Mouse (Mus musculus): ENCODE data around the gene Slc35b2. TPM values are rescaled to one million over a fixed set of nuclear protein-coding genes. Genes with fewer than 3 reads are reported as not detected.
A peak's percentile ranks its signal among the peaks of the same experiment; 100 is the strongest.

The Slc35b2 gene
- polyA plus RNA-seq, 1 experiment from 2014 or later = 91.5 TPM

GRCm38 (mm10) chr17:45582188-45582587 is 18.5 kb downstream of the Slc35b2 start:
- ATAC-seq (ENCODE audit: low FRiP score) = no peak
- no peaks in the 10 kb centered on the region for H3K36me3 ChIP-seq (ENCODE audit: control insufficient read depth, insufficient read depth, low read length)
- no peaks in the 10 kb centered on the region for H3K9me3 ChIP-seq (ENCODE audit: control insufficient read depth, low read length)
- no peaks in the 10 kb centered on the region for H3K27me3 ChIP-seq (ENCODE audit: control insufficient read depth, insufficient read depth, low read length)
- DNase-seq (ENCODE audit: low spot score) = no peak
- H3K4me1 ChIP-seq (replicated peaks; ENCODE audit: control insufficient read depth, insufficient read depth, low read length) = 0 out of 2 replicates have a peak, but pooled peaks cover 4% of the 10 kb centered on the region
- H3K27ac ChIP-seq (ENCODE audit: low read depth, low read length) = no peak overlapping the region
- H3K4me2 ChIP-seq (replicated peaks; ENCODE audit: low read depth, low read length) = no peak overlapping the region
- H3K4me3 ChIP-seq (ENCODE audit: low read depth, low read length) = no peak overlapping the region
- no peak overlapping the region for H3K9ac ChIP-seq (ENCODE audit: low read depth, low read length)
- WGBS = 91% methylated on average over 6 of the region's 6 CpGs

DNA sequence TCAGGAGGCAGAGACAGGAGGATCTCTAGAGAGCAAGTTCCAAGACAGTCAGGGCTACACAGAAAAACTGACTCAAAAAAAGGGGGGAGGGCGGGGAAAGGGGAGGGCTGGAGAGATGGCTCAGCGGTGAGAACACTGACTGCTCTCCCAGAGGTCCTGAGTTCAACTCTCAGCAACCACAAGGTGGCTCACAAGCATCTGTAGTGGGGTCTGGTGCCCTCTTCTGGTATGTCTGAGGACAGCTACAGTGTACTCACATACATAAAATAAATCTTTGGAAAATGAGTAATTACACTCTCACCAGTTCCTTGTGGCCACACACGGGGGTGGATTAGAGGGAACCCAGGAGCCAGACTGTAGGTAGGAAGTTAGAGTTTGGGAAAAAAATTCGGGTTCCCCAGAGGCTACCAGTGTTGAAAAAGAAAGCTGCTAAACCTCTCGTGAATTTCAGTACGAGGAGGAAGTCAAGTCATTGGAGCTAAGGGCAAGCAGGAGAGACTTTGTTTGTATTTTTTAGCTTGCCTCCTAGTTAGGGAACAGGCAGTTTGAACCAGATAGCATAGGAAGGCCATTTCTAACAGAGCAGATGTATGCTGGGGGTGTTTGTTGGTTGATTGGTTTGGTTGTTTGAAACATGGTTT is 19.2 kb downstream of the Slc35b2 start:
- no peak for ATAC-seq (ENCODE audit: low FRiP score)
- 72% methylated on average over 6 of the region's 6 CpGs for WGBS

GRCm38 (mm10) chr17:45584096-45584896 is 20.6 kb downstream of the Slc35b2 start:
- Histone ChIP-seq H3K27me3 (ENCODE audit: control insufficient read depth, insufficient read depth, low read length) (no peaks in the 10 kb centered on the region), H3K9me3 (ENCODE audit: control insufficient read depth, low read length) (no peaks in the 10 kb centered on the region), H3K36me3 (ENCODE audit: control insufficient read depth, insufficient read depth, low read length) (no peaks in the 10 kb centered on the region), H3K4me2 (replicated peaks; ENCODE audit: low read depth, low read length) (no peak overlapping the region), H3K9ac (ENCODE audit: low read depth, low read length) (no peak overlapping the region), H3K27ac (ENCODE audit: low read depth, low read length) (0 out of 2 replicates have a peak overlapping the region, but pooled peaks have one; percentile 37), H3K4me1 (replicated peaks; ENCODE audit: control insufficient read depth, insufficient read depth, low read length) (0 out of 2 replicates have a peak, but pooled peaks cover 4% of the 10 kb centered on the region), H3K4me3 (ENCODE audit: low read depth, low read length) (no peak overlapping the region)
- DNase-seq (ENCODE audit: low spot score) (no peak), ATAC-seq (ENCODE audit: low FRiP score) (peak; percentile 17; the same call in 1 of the 2 replicates)
- 48% methylated on average over 12 of the region's 12 CpGs for WGBS

More for the DNA sequence above, 19.2 kb downstream of the Slc35b2 start:
- Histone ChIP-seq H3K4me2 (replicated peaks; ENCODE audit: low read depth, low read length) (no peak overlapping the region), H3K4me3 (ENCODE audit: low read depth, low read length) (no peak overlapping the region), H3K4me1 (replicated peaks; ENCODE audit: control insufficient read depth, insufficient read depth, low read length) (0 out of 2 replicates have a peak, but pooled peaks cover 4% of the 10 kb centered on the region), H3K27ac (ENCODE audit: low read depth, low read length) (no peak overlapping the region), H3K9me3 (ENCODE audit: control insufficient read depth, low read length) (no peaks in the 10 kb centered on the region), H3K36me3 (ENCODE audit: control insufficient read depth, insufficient read depth, low read length) (no peaks in the 10 kb centered on the region), H3K9ac (ENCODE audit: low read depth, low read length) (no peak overlapping the region), H3K27me3 (ENCODE audit: control insufficient read depth, insufficient read depth, low read length) (no peaks in the 10 kb centered on the region)
- no peak for DNase-seq (ENCODE audit: low spot score)

DNA sequence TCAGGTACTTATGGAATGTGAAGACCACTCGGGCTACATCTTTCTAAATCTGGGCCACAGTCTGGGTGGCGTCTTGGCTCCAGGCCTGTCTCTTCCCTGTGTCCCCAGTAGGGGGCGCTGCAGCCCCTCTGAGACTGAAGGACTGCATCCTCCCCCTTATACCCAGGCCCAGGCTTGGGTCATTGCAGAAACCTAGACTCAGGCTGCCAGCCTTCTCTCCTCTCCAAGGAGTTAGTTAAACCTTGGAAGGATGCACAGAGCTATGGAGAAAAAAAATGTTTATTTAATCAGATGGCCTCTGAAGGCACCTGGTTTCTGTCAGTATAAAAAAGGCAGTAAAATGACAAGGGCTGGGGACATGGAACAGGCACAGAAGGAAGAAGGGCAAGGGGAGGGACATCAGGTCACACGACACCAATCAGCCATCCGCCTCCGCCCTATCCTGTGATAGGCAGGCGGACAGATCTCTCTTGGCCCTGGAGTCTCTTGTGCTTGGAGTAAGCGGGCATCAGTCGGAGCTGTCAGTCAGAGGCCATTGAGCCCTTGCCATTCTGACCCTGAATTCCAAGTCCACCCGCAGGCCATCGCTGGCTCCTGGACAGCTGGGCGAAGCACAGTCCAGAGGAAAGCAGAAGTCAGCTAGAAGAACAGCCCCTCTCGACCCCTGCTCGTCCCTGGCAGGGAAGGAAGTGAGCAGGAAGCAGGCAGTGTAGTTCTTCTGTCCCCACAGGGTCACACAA is 21.4 kb downstream of the Slc35b2 start:
- H3K27ac ChIP-seq (ENCODE audit: low read depth, low read length) = peak overlapping the region; percentile 37
- H3K9ac ChIP-seq (ENCODE audit: low read depth, low read length) = no peak overlapping the region
- ATAC-seq (ENCODE audit: low FRiP score) = peak; percentile 75
- H3K4me1 ChIP-seq (replicated peaks; ENCODE audit: control insufficient read depth, insufficient read depth, low read length) = 0 out of 2 replicates have a peak, but pooled peaks cover 4% of the 10 kb centered on the region
- H3K27me3 ChIP-seq (ENCODE audit: control insufficient read depth, insufficient read depth, low read length) = no peaks in the 10 kb centered on the region
- 14% methylated on average over 14 of the region's 14 CpGs for WGBS
- H3K4me2 ChIP-seq (replicated peaks; ENCODE audit: low read depth, low read length) = no peak overlapping the region
- H3K36me3 ChIP-seq (ENCODE audit: control insufficient read depth, insufficient read depth, low read length) = no peaks in the 10 kb centered on the region
- peak; percentile 90 for DNase-seq (ENCODE audit: low spot score)
- H3K4me3 ChIP-seq (ENCODE audit: low read depth, low read length) = no peak overlapping the region
- no peaks in the 10 kb centered on the region for H3K9me3 ChIP-seq (ENCODE audit: control insufficient read depth, low read length)

DNA sequence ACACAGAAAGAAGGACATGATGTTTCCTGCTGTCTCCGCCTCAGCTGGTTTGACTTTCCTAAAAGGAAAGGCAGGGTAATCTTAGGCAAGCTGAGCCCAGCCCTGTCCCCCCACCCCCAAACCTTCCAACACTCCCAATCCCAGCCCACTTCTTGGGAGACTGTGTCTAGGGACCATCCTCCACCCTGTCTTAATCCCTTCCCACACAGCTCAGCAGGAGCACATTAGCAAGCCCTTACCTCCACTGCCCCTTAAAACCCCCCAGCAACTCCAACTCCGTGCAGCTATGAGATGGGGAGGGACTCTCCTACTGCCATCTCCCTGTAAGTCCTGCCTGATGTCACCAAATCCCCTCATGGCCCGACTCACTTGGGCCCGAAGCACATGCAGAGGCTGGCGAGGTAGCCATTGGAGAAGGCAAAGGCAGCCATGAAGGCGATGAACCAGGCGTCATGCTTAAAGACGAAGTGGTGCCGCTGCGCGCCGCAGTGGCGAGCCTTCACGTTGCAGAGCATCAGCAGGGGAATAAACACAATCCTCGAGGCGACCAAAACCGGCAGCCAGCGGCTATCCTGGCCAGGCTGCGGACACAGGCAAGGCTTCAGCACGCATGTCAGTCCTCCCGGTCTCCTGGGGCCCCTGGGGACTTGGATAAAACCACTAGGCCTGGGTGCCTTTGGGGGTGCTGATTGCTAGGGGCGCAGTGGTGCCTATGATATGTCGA is 22.2 kb downstream of the Slc35b2 start:
- Histone ChIP-seq H3K27me3 (ENCODE audit: control insufficient read depth, insufficient read depth, low read length) (no peaks in the 10 kb centered on the region), H3K27ac (ENCODE audit: low read depth, low read length) (peak overlapping the region; percentile 39), H3K4me3 (ENCODE audit: low read depth, low read length) (no peak overlapping the region), H3K9me3 (ENCODE audit: control insufficient read depth, low read length) (no peaks in the 10 kb centered on the region), H3K4me1 (replicated peaks; ENCODE audit: control insufficient read depth, insufficient read depth, low read length) (0 out of 2 replicates have a peak, but pooled peaks cover 4% of the 10 kb centered on the region), H3K9ac (ENCODE audit: low read depth, low read length) (no peak overlapping the region), H3K4me2 (replicated peaks; ENCODE audit: low read depth, low read length) (no peak overlapping the region), H3K36me3 (ENCODE audit: control insufficient read depth, insufficient read depth, low read length) (no peaks in the 10 kb centered on the region)
- ATAC-seq (ENCODE audit: low FRiP score) (no peak), DNase-seq (ENCODE audit: low spot score) (no peak)
- WGBS = 64% methylated on average over 23 of the region's 23 CpGs

- Histone ChIP-seq H3K4me3 (ENCODE audit: low read depth, low read length) (no peak overlapping the region), H3K27ac (ENCODE audit: low read depth, low read length) (no peak overlapping the region), H3K9ac (ENCODE audit: low read depth, low read length) (no peak overlapping the region), H3K27me3 (ENCODE audit: control insufficient read depth, insufficient read depth, low read length) (no peaks in the 10 kb centered on the region), H3K36me3 (ENCODE audit: control insufficient read depth, insufficient read depth, low read length) (no peaks in the 10 kb centered on the region), H3K4me1 (replicated peaks; ENCODE audit: control insufficient read depth, insufficient read depth, low read length) (0 out of 2 replicates have a peak, but pooled peaks cover 4% of the 10 kb centered on the region), H3K4me2 (replicated peaks; ENCODE audit: low read depth, low read length) (no peak overlapping the region), H3K9me3 (ENCODE audit: control insufficient read depth, low read length) (no peaks in the 10 kb centered on the region)
- WGBS = 96% methylated on average over 3 of the region's 3 CpGs
- ATAC-seq (ENCODE audit: low FRiP score) (no peak), DNase-seq (ENCODE audit: low spot score) (peak; percentile 40)
Measured at GRCm38 (mm10) chr17:45586449-45586837, 22.8 kb downstream of the Slc35b2 start.

DNA sequence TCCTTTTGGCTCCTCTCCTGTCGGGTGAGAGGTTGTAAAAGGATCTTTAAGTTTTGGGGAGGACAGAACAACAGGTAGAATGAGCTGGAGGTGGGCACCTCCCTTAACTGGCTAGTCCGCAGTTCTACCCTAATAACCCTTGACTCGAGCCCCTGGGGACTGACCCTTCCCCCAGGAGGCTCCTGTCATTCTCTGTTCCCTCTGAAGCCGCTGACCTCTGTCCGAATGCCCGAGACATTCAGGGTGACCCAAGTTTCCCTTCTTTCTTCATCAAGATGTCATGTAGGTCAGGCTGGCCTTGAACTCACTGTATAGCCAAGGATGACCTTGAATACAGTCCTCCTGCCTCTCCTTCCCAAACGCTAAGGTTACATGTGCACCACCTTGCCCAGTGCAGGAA is 24.7 kb downstream of the Slc35b2 start:
- Histone ChIP-seq H3K4me3 (ENCODE audit: low read depth, low read length) (no peak overlapping the region), H3K4me2 (replicated peaks; ENCODE audit: low read depth, low read length) (no peak overlapping the region), H3K27me3 (ENCODE audit: control insufficient read depth, insufficient read depth, low read length) (no peaks in the 10 kb centered on the region), H3K27ac (ENCODE audit: low read depth, low read length) (no peak overlapping the region), H3K4me1 (replicated peaks; ENCODE audit: control insufficient read depth, insufficient read depth, low read length) (peaks cover 5% of the 10 kb centered on the region), H3K9me3 (ENCODE audit: control insufficient read depth, low read length) (no peaks in the 10 kb centered on the region), H3K9ac (ENCODE audit: low read depth, low read length) (no peak overlapping the region), H3K36me3 (ENCODE audit: control insufficient read depth, insufficient read depth, low read length) (no peaks in the 10 kb centered on the region)
- DNase-seq (ENCODE audit: low spot score) (no peak), ATAC-seq (ENCODE audit: low FRiP score) (no peak)
- 92% methylated on average over 7 of the region's 7 CpGs for WGBS

DNA sequence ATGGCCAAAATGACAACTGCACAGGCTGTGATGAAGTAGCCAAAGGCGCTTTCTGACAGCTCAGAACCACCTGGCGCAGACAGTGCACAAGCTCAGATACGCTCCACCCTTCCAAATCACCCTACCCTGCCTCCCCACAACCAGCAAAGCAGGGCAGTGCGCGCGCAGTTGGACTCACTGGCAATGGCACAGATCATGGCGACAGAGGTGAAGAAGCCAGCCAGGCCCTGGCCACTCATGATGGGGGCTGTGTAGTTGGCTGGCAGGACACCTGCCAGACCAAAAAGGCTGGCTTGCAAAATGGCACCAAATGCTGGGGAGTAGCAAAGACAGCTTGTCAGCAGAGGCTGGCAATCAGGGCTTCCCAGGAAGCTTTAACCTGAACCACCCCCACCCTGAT is 25.6 kb downstream of the Slc35b2 start:
- no peak overlapping the region for H3K4me2 ChIP-seq (replicated peaks; ENCODE audit: low read depth, low read length)
- H3K27ac ChIP-seq (ENCODE audit: low read depth, low read length) = no peak overlapping the region
- H3K9me3 ChIP-seq (ENCODE audit: control insufficient read depth, low read length) = no peaks in the 10 kb centered on the region
- H3K9ac ChIP-seq (ENCODE audit: low read depth, low read length) = no peak overlapping the region
- no peaks in the 10 kb centered on the region; the same call in 1 of the 2 replicates for H3K27me3 ChIP-seq (ENCODE audit: control insufficient read depth, insufficient read depth, low read length)
- no peaks in the 10 kb centered on the region for H3K36me3 ChIP-seq (ENCODE audit: control insufficient read depth, insufficient read depth, low read length)
- DNase-seq (ENCODE audit: low spot score) (no peak), ATAC-seq (ENCODE audit: low FRiP score) (no peak)
- peaks cover 8% of the 10 kb centered on the region for H3K4me1 ChIP-seq (replicated peaks; ENCODE audit: control insufficient read depth, insufficient read depth, low read length)
- H3K4me3 ChIP-seq (ENCODE audit: low read depth, low read length) = no peak overlapping the region
- WGBS = 96% methylated on average over 7 of the region's 7 CpGs

Data from hindbrain, embryonic 11.5 days (tissue).